Mouse (Mus musculus) liver, embryonic 14.5 days (tissue): Measurements from ENCODE around the gene Apobr.

Source experiments
- CTCF ChIP-seq: IDR thresholded peaks from 2 replicates; pipeline ENCODE4 v1.5.1; 2016; ENCODE audit warnings: antibody characterized with exemption, low read depth, control low read depth
- EP300 ChIP-seq: IDR thresholded peaks from 2 replicates; pipeline ENCODE4 v1.6.1; 2016; ENCODE audit warnings: antibody characterized with exemption, low read depth

DNA sequence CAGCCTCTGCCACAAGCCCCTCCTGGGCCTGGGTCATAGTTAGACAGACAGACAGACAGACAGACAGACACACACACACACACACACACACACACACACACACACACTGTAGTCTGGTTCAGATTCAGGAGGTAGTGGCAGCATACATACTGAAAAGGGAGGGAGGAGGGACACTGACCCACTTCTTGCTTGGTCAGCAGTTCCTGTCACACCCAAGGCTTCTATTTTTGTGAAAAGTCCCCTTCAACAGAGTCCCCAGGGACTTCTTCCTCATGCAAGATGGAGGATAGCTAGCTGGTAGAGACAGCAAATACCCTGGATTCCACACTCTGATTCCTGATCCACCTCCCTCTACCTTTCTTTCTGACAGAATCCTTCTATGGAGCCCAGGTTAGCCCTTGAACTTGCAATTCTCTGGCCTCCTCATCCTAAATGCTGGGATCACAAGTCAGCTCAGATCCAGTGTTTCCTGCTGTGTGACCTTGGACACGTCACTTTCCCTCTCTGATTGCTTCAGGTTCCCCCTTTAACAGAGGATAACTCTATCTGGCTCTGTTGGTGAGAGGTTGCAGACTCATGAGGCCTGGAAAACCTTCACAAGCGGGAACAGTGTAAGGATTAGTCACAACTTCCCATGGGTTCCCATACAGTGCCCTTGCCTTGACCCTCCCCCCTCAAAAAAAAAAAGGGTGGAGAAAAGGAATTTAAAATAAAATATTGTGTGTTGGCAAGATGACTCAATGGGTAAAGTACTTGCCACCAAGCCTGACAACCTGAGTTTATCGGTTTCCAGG is 41.3 kb downstream of the Apobr start:
- TF ChIP-seq CTCF (no peak), EP300 (no peak)
